Mouse (Mus musculus) hindbrain, embryonic 14.5 days (tissue): ENCODE data around the gene Zfp870. TPM values are rescaled to one million over a fixed set of nuclear protein-coding genes. Genes with fewer than 3 reads are reported as not detected.
A peak's percentile ranks its signal among the peaks of the same experiment; 100 is the strongest.

Experiments
- ATAC-seq: fragments of 200-750 bp; cut with Nextera tagmentation; 2 replicates; pipeline ENCODE4 v1.8.0; 2017; ENCODE audit warnings: moderate number of reproducible peaks, mild to moderate bottlenecking, moderate TSS enrichment, moderate library complexity; ENCODE audit not compliant: low FRiP score
- DNase-seq: peaks from one replicate; pipeline ENCODE4 v3.0.0-alpha.2; 2015; ENCODE audit warnings: low spot score
- H3K27ac ChIP-seq: fragments of 300-500 bp; sonication (generic); 2 replicates; pipeline ENCODE4 v1.5.1; 2014; ENCODE audit warnings: mild to moderate bottlenecking, moderate library complexity
- H3K27me3 ChIP-seq: fragments of 300-500 bp; sonication (generic); 2 replicates; pipeline ENCODE4 v1.6.1; 2014; ENCODE audit warnings: mild to moderate bottlenecking, low read length, mixed read lengths; ENCODE audit not compliant: control insufficient read depth, insufficient read depth
- H3K36me3 ChIP-seq: fragments of 300-500 bp; sonication (generic); replicated peaks from 2 replicates; pipeline ENCODE4 v1.6.1; 2014; ENCODE audit not compliant: control insufficient read depth, insufficient read depth
- H3K4me1 ChIP-seq: fragments of 300-500 bp; sonication (generic); replicated peaks from 2 replicates; pipeline ENCODE4 v1.6.1; 2014; ENCODE audit warnings: antibody characterized with exemption, low read length, mixed read lengths; ENCODE audit not compliant: control insufficient read depth, insufficient read depth
- H3K4me2 ChIP-seq: fragments of 300-500 bp; sonication (generic); replicated peaks from 2 replicates; pipeline ENCODE4 v1.6.1; 2014; ENCODE audit warnings: mild to moderate bottlenecking, moderate library complexity
- H3K4me3 ChIP-seq: fragments of 300-500 bp; sonication (generic); replicated peaks from 2 replicates; pipeline ENCODE4 v1.5.1; 2014; ENCODE audit warnings: mild to moderate bottlenecking, low read length
- H3K9ac ChIP-seq: fragments of 300-500 bp; sonication (generic); 2 replicates; pipeline ENCODE4 v1.6.1; 2014
- H3K9me3 ChIP-seq: fragments of 300-500 bp; sonication (generic); 2 replicates; pipeline ENCODE4 v1.6.1; 2016; ENCODE audit warnings: low read length; ENCODE audit not compliant: control insufficient read depth
- WGBS: fragments of 180-500 bp; shearing (Covaris S2); extraction: QIAGEN DNeasy Blood & Tissue Kit; methylation state at CpG from one replicate; pipeline ENCODE4 v1.1.7; 2014; 5-methylcytosine and 5-hydroxymethylcytosine counted together
- polyA plus RNA-seq: library from polyadenylated mRNA; unstranded; fragments of >200 nt; fragmentation: Nextera tagmentation; extraction: Ambion mirVana; gene quantifications from 2 replicates; pipeline ENCODE4 v1.2.1, GENCODE M21; 2014

Zfp870 gene
- polyA plus RNA-seq, 1 experiment from 2014 or later: 7.9 TPM

DNA sequence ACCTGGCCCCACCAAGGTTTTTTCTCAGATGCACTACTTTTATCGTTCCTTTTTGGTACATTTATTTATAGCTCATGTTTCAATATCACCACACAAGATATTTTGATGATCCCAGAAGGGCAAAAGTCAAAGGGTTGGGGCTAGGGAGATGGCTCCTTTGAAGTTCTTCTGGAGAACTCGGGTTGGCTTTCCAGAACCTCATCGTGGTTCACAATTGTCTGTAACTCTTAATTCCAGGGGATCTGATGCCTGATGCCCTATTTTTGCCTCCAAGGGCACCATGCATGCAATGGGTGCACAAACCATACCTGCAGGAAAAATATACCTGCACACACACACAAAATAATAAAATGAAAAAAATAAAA lies 61.0 kb downstream of the Zfp870 start:
- Histone ChIP-seq H3K4me1 (peaks cover 8% of the 10 kb centered on the region; the same call in 1 of the 2 replicates), H3K27ac (no peak overlapping the region), H3K4me2 (peak overlapping the region; percentile 95), H3K9me3 (no peaks in the 10 kb centered on the region), H3K36me3 (peaks cover 13% of the 10 kb centered on the region), H3K4me3 (peak overlapping the region; percentile 73), H3K9ac (no peak overlapping the region), H3K27me3 (no peaks in the 10 kb centered on the region)
- WGBS: 33% methylated on average over 3 of the region's 3 CpGs
- DNase-seq: no peak
- no peak for ATAC-seq

DNA sequence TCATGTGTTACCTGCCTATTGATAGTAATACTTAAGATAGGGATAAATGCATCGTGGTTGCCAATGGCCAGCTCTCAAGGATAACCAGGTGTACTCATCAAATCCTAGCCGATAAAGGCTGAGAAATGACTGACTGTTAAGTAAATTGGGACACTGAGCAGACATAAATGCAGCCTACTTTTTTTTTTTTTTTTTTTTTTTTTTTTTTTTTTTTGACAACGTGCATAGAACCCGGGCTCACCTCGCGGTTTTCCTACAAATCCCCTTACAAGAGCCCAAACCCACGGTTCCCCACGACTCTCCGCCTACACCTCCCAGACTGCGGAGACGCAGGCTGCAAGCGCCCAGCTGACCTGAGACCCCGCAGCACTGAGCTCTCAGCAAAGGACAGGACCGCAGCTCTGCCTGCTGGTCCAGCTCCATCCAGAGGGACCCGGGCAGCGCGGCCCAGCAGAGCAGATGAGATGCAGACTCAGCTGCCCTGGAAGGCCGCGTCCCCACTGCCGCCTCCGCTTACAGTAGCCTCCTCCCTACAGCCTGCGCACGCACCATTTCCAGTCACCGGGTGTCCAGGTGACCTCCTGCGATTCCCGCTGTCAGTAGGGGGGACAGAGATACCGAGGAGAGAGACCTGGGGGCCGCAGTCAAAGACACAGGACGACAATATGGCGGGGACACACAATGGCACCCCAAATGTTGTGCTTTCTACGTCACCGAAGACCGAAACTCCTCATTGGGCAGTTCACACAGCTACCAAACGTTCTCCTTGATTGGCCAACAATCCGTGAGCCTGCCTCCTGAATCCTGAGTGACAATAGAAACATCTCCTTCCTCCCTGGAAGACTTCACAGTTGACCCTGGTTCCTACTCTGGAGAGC lies 61.7 kb downstream of the Zfp870 start, which contains the start of gene Zfp799:
Gene Zfp799 (minus strand): TSS at position 722 of the 878 bp plus-strand sequence.
- Histone ChIP-seq H3K9me3 (no peaks in the 10 kb centered on the region), H3K4me3 (peak within 1 kb of the TSS; percentile 73), H3K36me3 (peaks cover 19% of the 10 kb centered on the region), H3K27me3 (no peaks in the 10 kb centered on the region), H3K4me1 (peaks cover 8% of the 10 kb centered on the region; the same call in 1 of the 2 replicates), H3K4me2 (peak within 1 kb of the TSS; percentile 95), H3K9ac (peak within 1 kb of the TSS; percentile 90), H3K27ac (peak within 1 kb of the TSS; percentile 78)
- peak; percentile 90 for DNase-seq
- ATAC-seq: peak; percentile 99
- 2% methylated on average over 35 of the region's 35 CpGs for WGBS

Other genes starting within 250 kb of the Zfp870 start
- not detected in 2 replicates for gene Cyp4f40, start 232.7 kb downstream of the Zfp870 start, polyA plus RNA-seq
- 2.2 and 2.5 TPM in 2 replicates for gene Cyp4f15, start 206.0 kb downstream of the Zfp870 start, polyA plus RNA-seq
- gene Zfp871, start 103.4 kb downstream of the Zfp870 start, polyA plus RNA-seq: 60.8 and 65.5 TPM in 2 replicates
- gene Zfp811, start 81.7 kb downstream of the Zfp870 start, polyA plus RNA-seq: 39.8 and 46.8 TPM in 2 replicates
- 20.1 and 20.6 TPM in 2 replicates for gene Zfp799, start 61.4 kb downstream of the Zfp870 start, polyA plus RNA-seq
- 0.10 TPM in 1 of 2 replicates, not detected in the other for gene Cyp4f14, start 25.7 kb upstream of the Zfp870 start, polyA plus RNA-seq
- gene Cyp4f13, start 55.8 kb upstream of the Zfp870 start, polyA plus RNA-seq: 9.4 and 10.1 TPM in 2 replicates
- gene Zfp472, start 74.2 kb upstream of the Zfp870 start, polyA plus RNA-seq: 8.5 and 8.9 TPM in 2 replicates
- gene Zfp952, start 101.5 kb upstream of the Zfp870 start, polyA plus RNA-seq: 20.2 and 23.5 TPM in 2 replicates
- 29.1 and 31.2 TPM in 2 replicates for gene Zfp763, start 141.8 kb upstream of the Zfp870 start, polyA plus RNA-seq
- gene 4921501E09Rik, start 176.4 kb upstream of the Zfp870 start, polyA plus RNA-seq: not detected in 2 replicates
- gene Zfp563, start 197.7 kb upstream of the Zfp870 start, polyA plus RNA-seq: 20.9 and 25.6 TPM in 2 replicates
- gene Morc2b, start 248.0 kb upstream of the Zfp870 start, polyA plus RNA-seq: 0.47 and 0.58 TPM in 2 replicates